Mouse (Mus musculus): Measurements from ENCODE around the gene Asna1. TPM values are rescaled to one million over a fixed set of nuclear protein-coding genes. Genes with fewer than 3 reads are reported as not detected.

Gene Asna1
- polyA plus RNA-seq, 1 experiment from 2014 or later = 164 TPM

DNA sequence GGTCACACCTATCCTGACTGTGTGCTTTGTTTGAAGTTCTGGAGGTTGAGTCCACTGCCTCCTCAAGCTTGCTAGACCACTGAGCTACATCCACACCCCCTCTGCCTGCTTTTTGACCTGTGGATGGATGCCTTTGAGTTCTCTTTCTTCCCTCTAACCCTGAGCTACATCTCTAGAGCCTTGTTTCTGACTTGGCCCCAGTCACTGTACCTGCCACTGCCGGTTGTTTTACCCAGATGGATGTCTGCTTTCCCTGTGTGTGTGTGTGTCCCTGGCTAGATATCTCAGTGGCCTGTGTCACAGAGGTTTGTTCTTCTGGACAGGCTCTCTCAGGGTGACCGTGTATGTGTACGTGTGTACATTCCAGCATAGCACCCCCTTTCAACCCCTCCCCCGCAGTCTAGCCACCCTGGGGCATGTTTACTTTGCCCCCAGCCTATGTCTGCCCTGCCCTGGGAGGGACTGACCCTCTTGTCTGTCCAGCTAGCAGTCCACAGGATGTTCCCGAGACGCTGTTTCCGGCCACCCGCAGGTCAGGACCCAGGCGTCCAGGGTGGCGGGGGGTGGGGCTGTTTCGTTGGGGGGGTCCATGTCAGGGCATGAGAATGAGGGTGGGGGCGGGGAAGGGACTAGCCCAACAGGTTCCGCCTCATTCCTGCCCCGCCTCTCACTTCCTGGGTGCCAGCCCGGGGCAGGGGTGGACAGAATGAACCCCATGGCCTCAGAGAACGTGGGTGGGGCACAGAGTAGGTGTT is 40.6 kb downstream of the Asna1 start:
- 12% methylated on average over 16 of the region's 16 CpGs for WGBS
- Histone ChIP-seq H3K27me3 (ENCODE audit: poor library complexity, severe bottlenecking) (peaks cover 92% of the 10 kb centered on the region), H3K4me3 (peak overlapping the region; percentile 62), H3K36me3 (replicated peaks) (no peaks in the 10 kb centered on the region), H3K4me1 (peaks cover 59% of the 10 kb centered on the region), H3K9me3 (no peaks in the 10 kb centered on the region), H3K27ac (peak overlapping the region; percentile 83)
- DNase-seq (ENCODE audit: extremely low spot score, low spot score) = no peak

DNA sequence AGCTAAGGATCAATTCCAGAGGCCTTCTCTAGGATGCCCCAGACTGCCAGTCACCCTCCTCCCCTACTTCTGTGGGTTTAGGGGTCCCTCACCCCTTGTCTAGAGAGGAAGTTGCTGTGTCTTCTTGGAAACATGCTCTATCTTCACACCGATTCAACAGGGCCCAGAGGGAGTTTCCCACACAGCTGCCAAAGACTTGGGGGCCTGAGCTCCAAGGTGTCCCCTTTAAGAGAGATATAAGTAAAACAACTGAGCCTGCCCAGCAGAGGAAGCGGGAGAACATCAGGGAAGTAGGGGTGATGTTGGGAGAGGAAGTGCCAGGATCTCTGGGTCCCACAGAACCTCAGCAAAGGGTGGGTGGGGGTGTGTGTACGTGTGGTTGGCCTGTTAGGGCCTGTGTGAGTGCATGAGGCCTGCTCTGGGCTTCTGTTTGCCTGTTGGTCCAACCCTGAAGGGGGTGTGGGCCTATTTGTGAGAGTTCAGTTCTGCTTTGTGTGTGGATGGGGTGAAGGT is 42.5 kb downstream of the Asna1 start:
- H3K27ac ChIP-seq = 0 out of 2 replicates have a peak overlapping the region, but pooled peaks have one; percentile 20
- 68% methylated on average over 3 of the region's 3 CpGs for WGBS
- no peak for DNase-seq (ENCODE audit: extremely low spot score, low spot score)
- H3K36me3 ChIP-seq (replicated peaks) = no peaks in the 10 kb centered on the region
- H3K4me1 ChIP-seq = peaks cover 72% of the 10 kb centered on the region
- no peak overlapping the region for H3K4me3 ChIP-seq
- peaks cover 92% of the 10 kb centered on the region for H3K27me3 ChIP-seq (ENCODE audit: poor library complexity, severe bottlenecking)
- H3K9me3 ChIP-seq = no peaks in the 10 kb centered on the region

DNA sequence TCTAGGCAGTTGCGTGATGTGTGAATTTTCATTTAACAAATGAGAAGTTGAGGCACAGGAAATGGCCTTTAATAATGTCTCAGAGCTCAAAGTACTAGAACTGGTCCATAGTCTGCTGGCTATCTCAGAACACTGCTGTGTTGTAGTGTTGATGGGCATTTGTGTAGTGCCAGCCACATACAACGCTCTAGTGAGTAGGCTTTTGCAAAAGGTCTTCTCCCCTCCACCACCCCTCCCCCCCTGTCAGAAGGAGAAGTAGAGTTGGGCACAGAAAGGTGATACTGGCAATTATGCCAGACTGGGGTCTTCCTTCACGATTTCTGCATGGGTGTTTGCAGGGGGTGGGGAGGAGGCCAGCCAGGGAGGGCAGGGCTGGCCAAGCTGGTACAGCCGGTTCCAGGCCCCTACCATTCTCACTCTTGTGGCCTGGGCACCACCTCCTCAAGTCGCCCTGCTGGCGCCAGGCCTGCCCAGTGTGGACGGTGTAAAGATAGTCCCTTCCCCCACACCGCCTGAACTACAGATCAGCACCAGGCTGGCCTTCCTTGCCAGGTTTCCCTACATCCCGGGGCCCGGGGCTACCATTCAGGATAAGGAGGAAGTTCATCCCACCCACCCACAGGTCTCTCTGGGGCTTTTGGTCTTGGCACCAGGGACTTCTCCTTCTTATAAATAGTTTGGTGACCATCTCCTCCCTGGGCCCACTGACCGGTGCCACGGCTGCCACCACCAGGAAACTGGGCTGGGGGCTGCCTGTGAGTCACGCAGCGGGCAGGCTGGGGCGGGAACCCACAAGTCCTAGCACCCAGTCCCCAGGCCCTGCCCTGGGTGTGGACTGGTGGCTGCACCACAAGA is 43.2 kb downstream of the Asna1 start:
- 0 out of 2 replicates have a peak overlapping the region, but pooled peaks have one; percentile 20 for H3K27ac ChIP-seq
- H3K4me3 ChIP-seq = peak overlapping the region; percentile 12; the same call in 1 of the 2 replicates
- no peaks in the 10 kb centered on the region for H3K36me3 ChIP-seq (replicated peaks)
- peaks cover 79% of the 10 kb centered on the region for H3K4me1 ChIP-seq
- no peaks in the 10 kb centered on the region for H3K9me3 ChIP-seq
- peaks cover 92% of the 10 kb centered on the region for H3K27me3 ChIP-seq (ENCODE audit: poor library complexity, severe bottlenecking)
- no peak for DNase-seq (ENCODE audit: extremely low spot score, low spot score)
- WGBS = 83% methylated on average over 15 of the region's 15 CpGs

DNA sequence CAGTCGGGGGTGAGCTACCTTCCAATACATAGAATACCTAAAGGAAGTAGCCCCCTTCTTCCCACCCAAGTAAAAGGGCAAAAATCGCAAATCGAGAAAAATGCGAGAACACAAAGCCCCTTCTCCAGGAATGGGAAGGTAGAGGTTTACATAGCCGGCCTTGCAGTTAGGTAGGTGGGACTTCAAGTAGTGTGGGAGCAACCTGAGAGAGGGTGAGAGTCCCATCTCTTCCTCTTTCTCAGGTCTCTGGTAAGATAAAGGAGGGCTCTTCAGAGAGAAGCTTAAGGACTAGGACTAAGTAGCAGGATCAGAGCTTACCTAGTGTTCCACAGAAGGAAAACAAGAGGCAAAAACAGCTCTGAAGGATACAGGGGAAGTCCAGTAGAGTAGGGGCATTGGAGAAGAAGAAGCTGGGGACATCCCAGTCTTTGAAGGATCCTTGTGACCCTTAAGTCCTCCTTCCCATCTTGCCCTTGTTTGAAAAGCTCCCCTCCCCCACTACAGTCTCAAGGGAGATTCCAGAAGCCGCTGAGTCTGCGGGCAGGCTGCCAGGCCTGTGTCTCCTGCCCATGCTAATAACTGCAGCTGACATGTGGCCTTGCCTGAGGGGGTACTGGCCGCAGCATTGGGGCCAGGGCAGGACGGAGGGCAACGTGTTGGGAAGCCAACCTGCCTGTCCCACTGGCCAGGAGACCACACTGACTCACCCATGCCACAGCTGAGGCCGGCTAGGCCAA is 44.3 kb downstream of the Asna1 start:
- DNase-seq (ENCODE audit: extremely low spot score, low spot score) = no peak
- H3K27me3 ChIP-seq (ENCODE audit: poor library complexity, severe bottlenecking) = peaks cover 84% of the 10 kb centered on the region

DNA sequence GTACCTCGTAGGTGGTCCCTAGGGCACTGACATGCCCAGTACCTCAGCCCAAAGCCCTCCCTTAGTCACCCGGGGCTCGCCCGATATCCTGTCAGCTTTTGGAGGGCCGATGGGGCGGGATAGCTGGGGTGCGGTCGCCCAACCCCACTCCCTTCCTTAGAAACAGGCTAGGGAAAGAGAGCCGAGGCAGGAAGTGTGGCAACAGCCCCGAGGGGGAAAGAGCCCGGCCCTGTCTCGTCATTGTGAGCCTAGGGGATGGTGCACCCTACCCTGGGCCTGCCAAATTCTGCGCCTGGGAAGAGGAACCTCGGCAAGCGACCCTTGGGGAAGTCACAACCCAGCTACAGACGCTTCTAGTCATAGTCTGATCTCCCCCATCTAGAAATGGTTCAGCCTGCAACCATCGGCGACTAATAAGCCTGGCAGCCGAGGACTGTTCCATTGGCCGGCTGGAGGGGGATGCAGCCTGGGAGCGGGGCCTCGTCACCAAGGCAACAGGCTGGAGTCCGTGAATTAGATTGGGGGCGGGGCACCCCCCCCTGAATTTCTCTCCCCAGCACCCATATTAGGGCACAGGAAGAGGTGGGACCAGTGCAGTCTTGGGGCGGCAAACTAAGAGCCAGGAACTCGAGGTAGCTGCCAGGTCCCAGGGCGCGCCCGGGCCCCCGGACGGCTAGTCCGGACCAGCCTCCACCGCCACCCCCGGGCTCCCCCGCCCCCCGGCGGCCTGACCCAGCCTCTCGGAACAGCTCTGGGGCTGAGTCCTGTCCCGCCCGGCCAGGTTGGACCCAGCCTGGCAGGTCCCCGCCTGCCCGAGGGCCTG is 45.3 kb downstream of the Asna1 start:
- DNase-seq (ENCODE audit: extremely low spot score, low spot score) = peak; percentile 84
- peaks cover 80% of the 10 kb centered on the region for H3K4me1 ChIP-seq
- H3K36me3 ChIP-seq (replicated peaks) = peaks cover 5% of the 10 kb centered on the region
- peak overlapping the region; percentile 68 for H3K4me3 ChIP-seq
- H3K27me3 ChIP-seq (ENCODE audit: poor library complexity, severe bottlenecking) = peaks cover 78% of the 10 kb centered on the region
- 2% methylated on average over 42 of the region's 42 CpGs for WGBS
- H3K27ac ChIP-seq = peak overlapping the region; percentile 76
- no peaks in the 10 kb centered on the region for H3K9me3 ChIP-seq

More for the DNA sequence above, 44.3 kb downstream of the Asna1 start:
- Histone ChIP-seq H3K4me3 (peak overlapping the region; percentile 68; the same call in 1 of the 2 replicates), H3K4me1 (peaks cover 82% of the 10 kb centered on the region), H3K36me3 (replicated peaks) (no peaks in the 10 kb centered on the region), H3K9me3 (no peaks in the 10 kb centered on the region), H3K27ac (peak overlapping the region; percentile 76)
- WGBS = 41% methylated on average over 11 of the region's 11 CpGs

DNA sequence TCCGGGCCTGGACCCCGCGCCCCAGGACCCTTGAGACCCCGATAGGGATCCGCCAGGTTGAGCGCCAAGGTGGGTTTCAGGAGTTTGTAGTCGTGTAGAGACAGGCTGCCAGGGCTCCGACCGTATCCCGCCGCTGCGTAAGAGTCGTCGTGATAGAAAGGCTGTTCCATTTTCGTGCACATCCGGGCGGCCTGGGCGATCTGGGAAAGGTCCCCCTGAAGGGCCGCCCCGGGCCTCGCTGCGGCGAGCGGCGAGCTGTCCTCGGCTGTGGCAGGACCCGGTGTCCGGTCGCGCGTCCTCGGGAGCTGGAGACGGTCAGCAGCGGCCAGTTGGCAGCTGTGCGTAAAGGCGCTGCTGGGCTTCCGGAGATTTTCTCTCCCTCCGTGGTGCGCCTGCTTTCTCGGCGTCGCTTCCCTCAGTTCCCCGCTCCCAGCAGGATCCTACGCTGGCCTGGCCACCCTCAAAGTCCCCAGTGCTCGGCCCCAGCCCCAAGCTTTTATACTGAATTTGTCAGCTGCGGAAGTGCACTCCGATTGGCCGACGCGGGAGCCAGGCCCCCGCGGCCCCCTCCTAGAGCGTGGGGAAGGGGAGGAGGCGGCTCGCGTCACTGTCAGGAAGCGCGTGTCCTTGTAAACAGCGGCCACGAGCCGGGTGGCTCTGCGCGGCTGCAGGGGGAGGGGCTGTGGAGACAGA is 46.7 kb downstream of the Asna1 start, which contains the start of gene Junb:
Gene Junb (minus strand): TSS at position 471 of the 693 bp plus-strand sequence.
- peak; percentile 79 for DNase-seq (ENCODE audit: extremely low spot score, low spot score)
- Histone ChIP-seq H3K27me3 (ENCODE audit: poor library complexity, severe bottlenecking) (peaks cover 64% of the 10 kb centered on the region), H3K27ac (peak within 1 kb of the TSS; percentile 79), H3K4me3 (peak within 1 kb of the TSS; percentile 68), H3K36me3 (replicated peaks) (peaks cover 19% of the 10 kb centered on the region), H3K4me1 (peaks cover 71% of the 10 kb centered on the region), H3K9me3 (no peaks in the 10 kb centered on the region)
- WGBS = under 1% methylated on average over 63 of the region's 63 CpGs

DNA sequence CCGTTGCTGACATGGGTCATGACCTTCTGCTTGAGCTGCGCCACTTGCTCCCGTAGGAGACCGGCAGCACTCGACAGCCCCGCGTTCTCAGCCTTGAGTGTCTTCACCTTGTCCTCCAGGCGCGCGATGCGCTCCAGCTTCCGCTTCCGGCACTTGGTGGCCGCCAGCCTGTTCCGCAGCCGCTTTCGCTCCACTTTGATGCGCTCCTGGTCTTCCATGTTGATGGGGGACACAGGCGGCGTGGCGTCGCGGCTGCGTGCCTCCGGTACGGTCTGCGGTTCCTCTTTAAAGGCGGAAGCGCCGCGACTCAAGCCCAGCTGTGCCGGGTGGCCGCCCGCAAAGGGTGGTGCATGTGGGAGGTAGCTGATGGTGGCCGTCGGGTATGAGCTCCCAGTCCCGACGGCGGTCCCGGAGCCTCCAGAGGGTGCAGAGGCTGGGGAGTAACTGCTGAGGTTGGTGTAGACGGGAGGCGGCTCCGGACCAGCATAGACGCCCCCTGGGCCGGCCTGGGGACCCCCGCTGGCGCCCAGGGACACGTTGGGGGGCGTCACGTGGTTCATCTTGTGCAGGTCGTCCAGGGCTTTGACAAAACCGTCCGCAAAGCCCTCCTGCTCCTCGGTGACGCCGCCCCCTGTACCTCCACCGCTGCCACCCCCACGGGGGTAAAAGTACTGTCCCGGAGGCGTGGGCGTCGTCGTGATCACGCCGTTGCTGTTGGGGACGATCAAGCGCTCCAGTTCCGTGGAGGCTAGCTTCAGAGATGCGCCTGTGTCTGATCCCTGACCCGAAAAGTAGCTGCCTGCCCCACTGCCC is 47.4 kb downstream of the Asna1 start:
- Histone ChIP-seq H3K9me3 (no peaks in the 10 kb centered on the region), H3K4me3 (peak overlapping the region; percentile 68), H3K4me1 (peaks cover 71% of the 10 kb centered on the region), H3K36me3 (replicated peaks) (peaks cover 26% of the 10 kb centered on the region), H3K27ac (peak overlapping the region; percentile 79), H3K27me3 (ENCODE audit: poor library complexity, severe bottlenecking) (peaks cover 61% of the 10 kb centered on the region)
- peak; percentile 67 for DNase-seq (ENCODE audit: extremely low spot score, low spot score)
- WGBS = 2% methylated on average over 70 of the region's 70 CpGs

DNA sequence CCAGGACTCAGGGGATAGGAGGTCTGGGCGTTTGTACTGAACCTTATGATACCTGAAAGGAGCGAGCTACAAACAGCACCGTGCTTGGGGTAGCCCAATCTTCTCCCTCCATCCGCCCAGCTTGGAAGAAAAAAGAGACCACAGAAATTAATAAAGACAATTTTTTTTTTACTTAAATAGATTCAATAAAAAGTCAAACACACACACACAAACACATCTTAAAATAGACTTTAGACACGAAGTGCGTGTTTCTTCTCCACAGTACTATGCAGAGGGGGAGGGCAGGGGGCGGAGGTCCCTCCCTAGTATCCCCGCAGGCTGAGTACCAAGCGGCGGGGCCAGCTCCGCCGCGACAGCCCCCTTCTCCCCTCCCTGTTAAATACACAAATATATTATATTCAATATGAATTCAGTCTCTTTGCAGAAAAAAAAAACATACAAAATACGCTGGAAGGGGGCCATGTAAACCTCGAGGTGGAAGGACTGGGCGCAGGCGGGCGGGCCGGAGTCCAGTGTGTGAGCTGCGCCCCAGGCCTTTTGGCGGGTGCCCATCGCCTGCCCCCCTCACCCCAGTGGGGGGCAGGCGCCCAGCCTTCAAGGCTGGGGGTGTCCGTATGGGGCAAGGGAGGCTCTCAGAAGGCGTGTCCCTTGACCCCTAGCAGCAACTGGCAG is 48.2 kb downstream of the Asna1 start:
- peaks cover 53% of the 10 kb centered on the region for H3K27me3 ChIP-seq (ENCODE audit: poor library complexity, severe bottlenecking)
- no peaks in the 10 kb centered on the region for H3K9me3 ChIP-seq
- H3K27ac ChIP-seq = peak overlapping the region; percentile 79
- WGBS = 1% methylated on average over 25 of the region's 25 CpGs
- H3K36me3 ChIP-seq (replicated peaks) = peaks cover 34% of the 10 kb centered on the region
- H3K4me3 ChIP-seq = peak overlapping the region; percentile 68
- no peak for DNase-seq (ENCODE audit: extremely low spot score, low spot score)
- H3K4me1 ChIP-seq = peaks cover 67% of the 10 kb centered on the region

DNA sequence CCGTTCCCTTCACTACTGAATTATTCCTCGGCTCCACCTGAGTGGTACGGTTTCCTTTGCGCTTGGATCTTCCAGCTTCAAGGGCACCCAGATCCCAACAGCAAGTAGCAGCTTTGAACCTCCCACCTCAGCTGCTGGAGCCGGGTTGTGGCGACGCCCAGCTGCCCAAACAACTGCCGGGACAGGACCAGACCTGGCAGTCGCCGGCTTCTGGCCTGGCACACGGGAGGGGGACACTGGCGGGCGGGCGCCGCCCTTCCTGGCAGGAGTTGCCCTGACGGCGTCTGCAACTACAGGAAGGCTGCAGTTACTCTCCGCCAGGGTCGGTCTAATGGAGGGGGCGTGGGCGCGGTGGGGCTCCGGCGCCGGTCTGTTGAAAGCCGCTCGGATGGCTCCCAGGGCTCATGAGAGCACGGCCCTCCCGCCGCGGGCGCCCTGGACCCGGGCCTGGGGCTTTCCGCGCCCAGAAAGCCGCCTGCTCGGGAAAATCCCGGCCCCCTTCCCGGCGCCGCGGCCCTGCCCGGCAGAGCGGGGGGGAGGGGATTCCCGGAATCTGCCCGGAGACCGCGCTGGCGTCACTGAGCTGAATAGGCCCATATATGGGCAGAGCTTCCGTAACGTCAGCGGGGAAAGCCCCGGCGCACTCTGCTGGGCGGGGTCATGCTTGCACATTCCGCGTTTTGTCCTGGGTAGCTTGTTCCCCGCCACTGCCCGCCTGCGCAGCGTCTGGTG is 48.9 kb downstream of the Asna1 start:
- Histone ChIP-seq H3K36me3 (replicated peaks) (peaks cover 41% of the 10 kb centered on the region), H3K4me1 (peaks cover 70% of the 10 kb centered on the region), H3K4me3 (peak overlapping the region; percentile 68), H3K9me3 (no peaks in the 10 kb centered on the region), H3K27me3 (ENCODE audit: poor library complexity, severe bottlenecking) (peaks cover 46% of the 10 kb centered on the region), H3K27ac (peak overlapping the region; percentile 79)
- WGBS = under 1% methylated on average over 61 of the region's 61 CpGs
- peak; percentile 95 for DNase-seq (ENCODE audit: extremely low spot score, low spot score)

DNA sequence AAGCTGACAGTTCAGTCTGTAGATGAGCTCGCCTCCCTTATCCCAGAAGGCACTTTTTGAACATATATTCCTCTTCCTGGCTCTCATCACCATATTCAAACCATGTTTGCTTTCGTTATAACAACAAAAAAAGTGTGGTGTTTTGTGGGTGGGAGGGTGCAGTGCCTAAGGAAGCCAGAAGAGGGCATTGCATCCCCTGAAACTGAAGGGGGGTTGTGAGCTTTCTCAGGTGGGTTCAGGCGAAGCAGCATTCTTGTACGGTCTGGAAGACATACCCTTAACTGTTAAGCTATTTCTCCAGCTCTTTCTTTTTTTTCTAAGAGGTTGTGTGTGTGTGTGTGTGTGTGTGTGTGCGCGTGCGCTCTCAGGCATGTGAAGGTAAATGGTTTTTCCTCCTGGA is 49.6 kb downstream of the Asna1 start:
- peak overlapping the region; percentile 68; the same call in 1 of the 2 replicates for H3K4me3 ChIP-seq
- H3K4me1 ChIP-seq = peaks cover 70% of the 10 kb centered on the region
- 29% methylated on average over 7 of the region's 7 CpGs for WGBS
- H3K27me3 ChIP-seq (ENCODE audit: poor library complexity, severe bottlenecking) = peaks cover 39% of the 10 kb centered on the region
- H3K27ac ChIP-seq = no peak overlapping the region
- H3K9me3 ChIP-seq = no peaks in the 10 kb centered on the region
- H3K36me3 ChIP-seq (replicated peaks) = peaks cover 48% of the 10 kb centered on the region
- DNase-seq (ENCODE audit: extremely low spot score, low spot score) = peak; percentile 65
